Mouse (Mus musculus) lung, adult 10 weeks (tissue): ENCODE results near the gene Spop. TPM values are rescaled to one million over a fixed set of nuclear protein-coding genes. Genes with fewer than 3 reads are reported as not detected.

Experiments used
- polyA plus RNA-seq: library from polyadenylated mRNA; stranded (reverse); fragments of 350-450 nt; fragmentation: Illumina TruSeq; extraction: RNeasy Lipid Tissue Mini Kit (QIAGEN cat#74804); gene quantifications from one replicate; pipeline ENCODE4 v1.2.3, GENCODE M21; 2014; ENCODE audit warnings: low read depth, low replicate concordance; ENCODE audit not compliant: insufficient read depth

The Spop gene
- polyA plus RNA-seq = 123 TPM

DNA sequence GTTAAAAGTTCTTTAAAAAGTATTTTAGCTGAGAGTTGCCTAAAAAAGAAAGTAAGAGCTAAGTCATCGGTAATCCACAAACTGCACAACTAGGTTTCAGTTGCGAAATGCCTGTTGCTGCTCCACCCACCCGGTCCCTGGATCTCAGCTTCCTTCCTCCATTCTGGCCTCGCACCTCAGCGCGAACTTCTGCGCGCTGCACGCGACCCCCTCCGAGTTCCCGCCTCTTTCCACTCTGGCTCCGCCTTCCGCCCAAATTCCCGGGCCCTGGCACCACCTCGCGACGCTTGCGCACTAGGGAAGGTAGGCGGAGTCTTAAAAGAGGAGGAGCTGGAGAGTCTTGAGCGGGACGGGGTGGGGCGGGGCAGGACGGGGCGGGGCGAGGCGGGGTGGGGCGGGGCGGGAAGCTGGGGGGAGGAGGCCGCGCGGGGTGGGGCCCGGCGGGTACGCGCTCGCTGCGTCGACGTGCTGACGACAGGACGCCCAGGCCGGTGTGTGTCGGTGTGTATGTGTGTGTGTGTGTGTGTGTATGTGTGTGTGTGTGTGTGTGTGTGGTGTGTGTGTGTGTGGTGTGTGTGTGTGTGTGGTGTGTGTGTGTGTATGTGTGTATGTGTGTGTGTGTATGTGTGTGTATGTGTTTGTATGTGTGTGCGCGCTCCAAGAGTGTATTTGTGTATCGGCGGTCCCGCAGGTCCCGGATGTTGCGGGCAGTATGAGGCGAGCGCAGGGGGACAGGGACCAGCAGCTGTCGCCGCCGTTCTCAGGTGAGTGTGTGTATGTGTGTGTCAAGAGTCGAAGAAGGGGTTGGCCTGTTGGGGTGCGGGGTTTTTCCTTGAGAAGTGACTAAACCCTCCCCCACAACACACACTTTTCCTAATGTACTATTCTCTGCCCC lies at the start of gene Spop:
TSS of gene Spop (plus strand) at position 440 of the 895 bp plus-strand sequence.

DNA sequence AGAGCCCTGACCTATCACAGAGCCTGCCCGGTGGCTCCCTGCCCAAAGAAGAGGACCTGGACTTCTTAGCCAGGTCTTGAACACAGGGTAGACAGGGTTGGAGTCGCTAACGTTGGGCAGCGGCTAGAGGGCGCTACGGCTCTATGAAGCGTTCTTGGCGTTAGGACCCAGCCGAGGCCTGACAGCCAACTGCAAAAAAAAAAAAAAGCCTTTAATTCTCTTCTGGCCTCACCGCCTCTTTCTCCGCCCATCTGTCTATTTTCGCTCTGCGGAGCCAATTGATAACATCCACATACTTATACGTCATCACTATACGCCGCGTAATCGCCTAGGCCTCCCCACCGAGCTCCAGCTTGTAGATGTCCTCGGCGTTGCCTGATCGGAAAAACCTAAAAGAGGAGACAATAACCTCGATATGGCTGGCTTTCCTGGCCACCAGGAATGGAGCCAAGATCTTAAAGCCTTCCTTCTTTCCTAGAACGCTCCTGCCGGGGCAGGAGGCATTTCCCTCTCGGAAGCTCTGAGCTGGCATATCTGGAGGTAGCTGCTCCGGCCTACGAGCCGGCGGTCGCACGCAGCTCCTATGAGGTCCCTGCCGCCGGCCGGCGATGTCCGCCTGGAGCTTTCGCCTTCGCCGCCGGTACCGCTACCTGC lies 29.4 kb upstream of the Spop start, which contains the start of gene Slc35b1:
TSS of gene Slc35b1 (plus strand) at position 374 of the 654 bp plus-strand sequence.

DNA sequence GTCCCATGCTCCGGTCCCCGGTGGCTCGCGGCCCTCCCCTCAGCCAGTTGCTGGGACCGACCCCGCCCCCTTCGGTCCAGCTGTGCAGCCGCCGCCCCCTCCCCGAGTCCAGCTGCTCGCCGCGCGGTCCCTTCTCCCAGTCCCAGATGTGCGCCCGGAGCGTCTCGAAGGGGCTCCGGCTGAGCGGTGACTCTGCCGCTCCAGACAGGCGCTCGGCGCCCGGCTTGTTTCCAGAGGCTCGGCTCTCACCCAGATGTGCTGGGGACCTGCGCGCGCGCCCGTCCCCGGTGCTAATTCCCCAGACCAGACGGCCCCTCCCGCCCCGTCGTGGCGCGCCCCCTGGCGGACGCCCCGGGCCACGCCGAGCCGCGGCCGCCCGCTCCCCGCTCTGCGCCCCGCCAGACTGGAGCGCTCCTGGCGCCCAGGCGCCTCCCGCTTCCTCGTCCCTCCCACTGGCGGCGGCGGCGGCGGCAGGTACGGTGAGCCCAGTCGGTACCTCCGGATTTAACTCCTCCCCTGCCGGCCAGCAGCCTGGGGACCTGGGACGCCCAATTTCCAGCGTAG lies 100.5 kb downstream of the Spop start, which contains the start of gene Nxph3:
TSS of gene Nxph3 (minus strand) at position 273 of the 564 bp plus-strand sequence.

Other genes with a start within 250 kb of the Spop start
- gene Tac4, start 152.6 kb upstream of the Spop start, polyA plus RNA-seq = 0.25 TPM
- gene Kat7, start 103.8 kb upstream of the Spop start, polyA plus RNA-seq = 18.6 TPM
- gene Fam117a, start 77.1 kb upstream of the Spop start, polyA plus RNA-seq = 19.8 TPM
- gene Slc35b1, start 29.4 kb upstream of the Spop start, polyA plus RNA-seq = 55.0 TPM
- 8.1 TPM for gene Nxph3, start 100.5 kb downstream of the Spop start, polyA plus RNA-seq
- 0.44 TPM for gene Ngfr, start 173.7 kb downstream of the Spop start, polyA plus RNA-seq